Mouse (Mus musculus) ovary, adult 2 months (tissue): Measurements from ENCODE around the gene Arl2bp. TPM values are rescaled to one million over a fixed set of nuclear protein-coding genes. Genes with fewer than 3 reads are reported as not detected.

Experiments used
- polyA plus RNA-seq: library from polyadenylated mRNA; depleted of rRNA; stranded (reverse); fragments of >200 nt; gene quantifications from 2 replicates; pipeline ENCODE4 v1.2.3, GENCODE M21; 2012; rRNA removed

Arl2bp gene
- polyA plus RNA-seq = 112 and 114 TPM in 2 replicates

GRCm38 (mm10) chr8:94666456-94667308 is at the start of gene Arl2bp:
Arl2bp (plus strand) TSS chr8:94666600.

GRCm38 (mm10) chr8:94695994-94696384 is 29.6 kb downstream of the Arl2bp start, which contains the start of gene Pllp:
Pllp (minus strand) TSS chr8:94696278.

Other genes with a start within 250 kb of the Arl2bp start
- 5.2 and 5.4 TPM in 2 replicates for gene Nlrc5, start 232.2 kb upstream of the Arl2bp start, polyA plus RNA-seq
- 48.5 and 51.7 TPM in 2 replicates for gene Cpne2, start 133.6 kb upstream of the Arl2bp start, polyA plus RNA-seq
- 7.6 and 8.6 TPM in 2 replicates for gene Rspry1, start 64.7 kb upstream of the Arl2bp start, polyA plus RNA-seq
- 19.5 and 20.3 TPM in 2 replicates for gene Fam192a, start 64.6 kb upstream of the Arl2bp start, polyA plus RNA-seq
- gene Pllp, start 29.7 kb downstream of the Arl2bp start, polyA plus RNA-seq = 27.7 and 33.6 TPM in 2 replicates
- 2.1 and 2.4 TPM in 2 replicates for gene Ccl22, start 79.0 kb downstream of the Arl2bp start, polyA plus RNA-seq
- gene Cx3cl1, start 105.4 kb downstream of the Arl2bp start, polyA plus RNA-seq = 39.1 and 60.1 TPM in 2 replicates
- gene Ccl17, start 143.9 kb downstream of the Arl2bp start, polyA plus RNA-seq = 0.55 and 1.0 TPM in 2 replicates
- gene Coq9, start 171.7 kb downstream of the Arl2bp start, polyA plus RNA-seq = 258 and 318 TPM in 2 replicates
- 30.7 and 54.7 TPM in 2 replicates for gene Ciapin1, start 171.8 kb downstream of the Arl2bp start, polyA plus RNA-seq
- gene Polr2c, start 190.8 kb downstream of the Arl2bp start, polyA plus RNA-seq = 89.0 and 119 TPM in 2 replicates
- gene Dok4, start 209.7 kb downstream of the Arl2bp start, polyA plus RNA-seq = 20.1 and 21.0 TPM in 2 replicates